Mouse (Mus musculus): Measurements from ENCODE around the gene Tmem119. TPM values are rescaled to one million over a fixed set of nuclear protein-coding genes. Genes with fewer than 3 reads are reported as not detected.

Tmem119 gene
- total and polyA plus RNA-seq, 3 experiments, result 3.6 to 7.3 (median 5.8) TPM

GRCm38 (mm10) chr5:113783581-113784001 lies 16.7 kb downstream of the Tmem119 start:
- H3K79me2 ChIP-seq (replicated peaks; ENCODE audit: control insufficient read depth, insufficient read depth, low read length), result no peaks in the 10 kb centered on the region
- no peaks in the 10 kb centered on the region for H3K27me3 ChIP-seq (ENCODE audit: control insufficient read depth, insufficient read depth, low read length)
- intact Hi-C loops (cut with DNase I), result no loop called here
- H3K9ac ChIP-seq (ENCODE audit: low read depth, low read length), result no peak overlapping the region
- H3K36me3 ChIP-seq (ENCODE audit: control insufficient read depth, insufficient read depth, low read length), result no peaks in the 10 kb centered on the region
- 8% methylated on average over 12 of the region's 12 CpGs for WGBS
- no peak overlapping the region for H3K4me3 ChIP-seq
- no peaks in the 10 kb centered on the region for H3K4me1 ChIP-seq (ENCODE audit: control insufficient read depth, insufficient read depth, low read length)
- H3K27ac ChIP-seq, result peak overlapping the region; percentile 36
- 0 out of 2 replicates have a peak, but pooled peaks have one; percentile 10 for TF ChIP-seq EP300 (IDR thresholded peaks at IDR 0.05; ENCODE audit: insufficient read depth, low read depth, low read length)
- TF ChIP-seq CTCF (IDR thresholded peaks at IDR 0.05), result no peak
- DNase-seq, result peak; percentile 64 to 77

- intact Hi-C loops (cut with DNase I), result no loop called here
- 48% methylated on average over 7 of the region's 7 CpGs for WGBS
- no peak overlapping the region for H3K4me3 ChIP-seq
- TF ChIP-seq POLR2A (IDR thresholded peaks at IDR 0.05; ENCODE audit: insufficient read depth, low read depth, low read length) (no peak), CTCF (IDR thresholded peaks at IDR 0.05) (no peak), EP300 (IDR thresholded peaks at IDR 0.05; ENCODE audit: insufficient read depth, low read depth, low read length) (no peak)
- no peaks in the 10 kb centered on the region for H3K36me3 ChIP-seq (ENCODE audit: control insufficient read depth, insufficient read depth, low read length)
- DNase-seq, result peak in 1 of 2 experiments; percentile 25
- no peak overlapping the region; the same call in 1 of the 2 replicates for H3K27ac ChIP-seq
- H3K79me2 ChIP-seq (replicated peaks; ENCODE audit: control insufficient read depth, insufficient read depth, low read length), result no peaks in the 10 kb centered on the region
- no peaks in the 10 kb centered on the region for H3K27me3 ChIP-seq (ENCODE audit: control insufficient read depth, insufficient read depth, low read length)
- H3K4me1 ChIP-seq (ENCODE audit: control insufficient read depth, insufficient read depth, low read length), result no peaks in the 10 kb centered on the region
- H3K9ac ChIP-seq (ENCODE audit: low read depth, low read length), result no peak overlapping the region
Observed at GRCm38 (mm10) chr5:113782624-113783023, 17.7 kb downstream of the Tmem119 start.

- no peaks in the 10 kb centered on the region for H3K79me2 ChIP-seq (replicated peaks; ENCODE audit: control insufficient read depth, insufficient read depth, low read length)
- H3K9ac ChIP-seq (ENCODE audit: low read depth, low read length), result no peak overlapping the region
- 81% methylated on average over 7 of the region's 7 CpGs for WGBS
- H3K36me3 ChIP-seq (ENCODE audit: control insufficient read depth, insufficient read depth, low read length), result no peaks in the 10 kb centered on the region
- H3K4me1 ChIP-seq (ENCODE audit: control insufficient read depth, insufficient read depth, low read length), result no peaks in the 10 kb centered on the region
- TF ChIP-seq POLR2A (IDR thresholded peaks at IDR 0.05; ENCODE audit: insufficient read depth, low read depth, low read length) (no peak), EP300 (IDR thresholded peaks at IDR 0.05; ENCODE audit: insufficient read depth, low read depth, low read length) (no peak), CTCF (IDR thresholded peaks at IDR 0.05) (no peak)
- H3K27me3 ChIP-seq (ENCODE audit: control insufficient read depth, insufficient read depth, low read length), result no peaks in the 10 kb centered on the region
- intact Hi-C loops (cut with DNase I), result no loop called here
- H3K4me3 ChIP-seq, result no peak overlapping the region
- no peak overlapping the region for H3K27ac ChIP-seq
- no peak for DNase-seq
Observed at GRCm38 (mm10) chr5:113781875-113782274, 18.4 kb downstream of the Tmem119 start.

GRCm38 (mm10) chr5:113781254-113781653 lies 19.1 kb downstream of the Tmem119 start:
- TF ChIP-seq EP300 (IDR thresholded peaks at IDR 0.05; ENCODE audit: insufficient read depth, low read depth, low read length), result no peak
- TF ChIP-seq POLR2A (IDR thresholded peaks at IDR 0.05; ENCODE audit: insufficient read depth, low read depth, low read length), result no peak
- TF ChIP-seq CTCF (IDR thresholded peaks at IDR 0.05), result no peak
- H3K36me3 ChIP-seq (ENCODE audit: control insufficient read depth, insufficient read depth, low read length), result no peaks in the 10 kb centered on the region
- no peak overlapping the region for H3K27ac ChIP-seq
- intact Hi-C loops (cut with DNase I), result no loop called here
- H3K27me3 ChIP-seq (ENCODE audit: control insufficient read depth, insufficient read depth, low read length), result no peaks in the 10 kb centered on the region
- no peaks in the 10 kb centered on the region for H3K79me2 ChIP-seq (replicated peaks; ENCODE audit: control insufficient read depth, insufficient read depth, low read length)
- H3K9ac ChIP-seq (ENCODE audit: low read depth, low read length), result no peak overlapping the region
- WGBS, result 68% methylated on average over 7 of the region's 7 CpGs
- H3K4me1 ChIP-seq (ENCODE audit: control insufficient read depth, insufficient read depth, low read length), result no peaks in the 10 kb centered on the region
- H3K4me3 ChIP-seq, result no peak overlapping the region
- no peak for DNase-seq

- TF ChIP-seq POLR2A (IDR thresholded peaks at IDR 0.05; ENCODE audit: insufficient read depth, low read depth, low read length), result no peak
- no peak for TF ChIP-seq CTCF (IDR thresholded peaks at IDR 0.05)
- no peak for TF ChIP-seq EP300 (IDR thresholded peaks at IDR 0.05; ENCODE audit: insufficient read depth, low read depth, low read length)
- no peak overlapping the region for H3K4me3 ChIP-seq
- DNase-seq, result no peak
- H3K79me2 ChIP-seq (replicated peaks; ENCODE audit: control insufficient read depth, insufficient read depth, low read length), result no peaks in the 10 kb centered on the region
- H3K9ac ChIP-seq (ENCODE audit: low read depth, low read length), result no peak overlapping the region
- no peak overlapping the region for H3K27ac ChIP-seq
- WGBS, result 83% methylated on average over 5 of the region's 5 CpGs
- H3K4me1 ChIP-seq (ENCODE audit: control insufficient read depth, insufficient read depth, low read length), result no peaks in the 10 kb centered on the region
- no peaks in the 10 kb centered on the region for H3K27me3 ChIP-seq (ENCODE audit: control insufficient read depth, insufficient read depth, low read length)
- no peaks in the 10 kb centered on the region for H3K36me3 ChIP-seq (ENCODE audit: control insufficient read depth, insufficient read depth, low read length)
- intact Hi-C loops (cut with DNase I), result no loop called here
Observed at GRCm38 (mm10) chr5:113780763-113781162, 19.6 kb downstream of the Tmem119 start.

GRCm38 (mm10) chr5:113780082-113780752 lies 20.1 kb downstream of the Tmem119 start:
- WGBS, result 98% methylated on average over 3 of the region's 3 CpGs
- no peaks in the 10 kb centered on the region for H3K79me2 ChIP-seq (replicated peaks; ENCODE audit: control insufficient read depth, insufficient read depth, low read length)
- H3K27me3 ChIP-seq (ENCODE audit: control insufficient read depth, insufficient read depth, low read length), result no peaks in the 10 kb centered on the region
- TF ChIP-seq EP300 (IDR thresholded peaks at IDR 0.05; ENCODE audit: insufficient read depth, low read depth, low read length), result no peak
- no peak overlapping the region for H3K4me3 ChIP-seq
- no peak for DNase-seq
- H3K27ac ChIP-seq, result no peak overlapping the region
- H3K9ac ChIP-seq (ENCODE audit: low read depth, low read length), result no peak overlapping the region
- H3K4me1 ChIP-seq (ENCODE audit: control insufficient read depth, insufficient read depth, low read length), result no peaks in the 10 kb centered on the region
- no peaks in the 10 kb centered on the region for H3K36me3 ChIP-seq (ENCODE audit: control insufficient read depth, insufficient read depth, low read length)
- intact Hi-C loops (cut with DNase I), result no loop called here
